Comparison of ENCODE assay signal across 11 mouse cellular contexts in the genomic region with DNA sequence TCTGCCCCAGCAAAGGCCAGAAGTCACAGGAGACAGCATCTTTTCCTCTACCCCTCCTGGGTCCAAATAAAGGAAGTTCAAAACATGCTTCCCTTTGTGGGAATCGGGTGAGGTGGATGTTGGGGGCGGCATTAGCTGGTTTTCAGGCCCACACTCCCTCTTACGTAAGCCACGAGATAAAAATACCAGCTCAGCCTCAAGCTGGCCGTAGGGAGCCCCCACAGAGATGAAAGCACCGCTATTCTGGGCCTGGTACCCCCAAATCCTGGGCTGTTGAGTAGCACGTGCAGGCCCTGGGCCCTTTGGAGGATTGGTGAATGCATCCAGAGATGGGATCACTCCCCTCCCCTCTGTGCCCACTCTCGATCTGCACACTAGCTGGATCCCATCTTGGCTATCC. TPM values are rescaled to one million over a fixed set of nuclear protein-coding genes. Genes with fewer than 3 reads are reported as not detected.
DNase-seq lines count a peak whose midpoint lies in the region; ATAC-seq and TF ChIP-seq lines count a peak whose summit lies in the region.
"Had no signal": no experiment of that assay in that cellular context is flagged by ENCODE, and none has a peak within 500 bp of the region (broad histone marks: within the 10 kb centered on the region; RNA-seq: fewer than 3 reads in every experiment).

No protein-coding gene starts in this region.

- peaks cover 47% of the 10 kb centered on the region for H3K4me1 ChIP-seq in forebrain, embryonic 13.5 days
- H3K4me1 ChIP-seq in midbrain, postnatal 0 days (ENCODE audit: insufficient read depth, low read length): peaks cover 11% of the 10 kb centered on the region; the same call in 1 of the 2 replicates

- no peak overlapping the region for H3K4me2 ChIP-seq in forebrain, embryonic 13.5 days
- H3K4me2 ChIP-seq in midbrain, postnatal 0 days (ENCODE audit: low read depth, low read length, poor library complexity, severe bottlenecking): no peak overlapping the region
- H3K4me2 ChIP-seq: heart, embryonic 13.5 days had no signal

- intact Hi-C loops in left cerebral cortex, postnatal 4 days (cut with DNase I): no loop called here

- no peak for ATAC-seq in forebrain, embryonic 13.5 days
- ATAC-seq in midbrain, postnatal 0 days (ENCODE audit: low FRiP score): no peak
- ATAC-seq: intestine, postnatal 0 days had no signal

- DNase-seq in left cerebral cortex, adult 11 months (ENCODE audit: low spot score): peak; percentile 63
- DNase-seq in left cerebral cortex, postnatal 4 days: no peak
- DNase-seq in layer of hippocampus, adult 9-10 months (ENCODE audit: low spot score): peak; percentile 35
- DNase-seq in midbrain, postnatal 0 days (ENCODE audit: low spot score): no peak
- no peak for DNase-seq in testis, postnatal 14 days (ENCODE audit: low spot score)
- no peak for DNase-seq in yolk sac, embryonic 10.5 days (ENCODE audit: low spot score)
- DNase-seq: lung, adult 18-20 months had no signal

- 57% methylated on average over 8 of the region's 8 CpGs for WGBS in forebrain, embryonic 13.5 days
- WGBS in midbrain, postnatal 0 days: 39% methylated on average over 8 of the region's 8 CpGs

- H3K9ac ChIP-seq in forebrain, embryonic 13.5 days: 0 out of 2 replicates have a peak overlapping the region, but pooled peaks have one; percentile 24
- peak overlapping the region; percentile 9; the same call in 1 of the 2 replicates for H3K9ac ChIP-seq in midbrain, postnatal 0 days (replicated peaks; ENCODE audit: low read length, poor library complexity, severe bottlenecking)
- H3K9ac ChIP-seq: heart, embryonic 13.5 days had no signal

- no peaks in the 10 kb centered on the region for H3K27me3 ChIP-seq in forebrain, embryonic 13.5 days
- H3K27me3 ChIP-seq in midbrain, postnatal 0 days (ENCODE audit: insufficient read depth, low read length): no peaks in the 10 kb centered on the region
- H3K27me3 ChIP-seq: CH12.LX; heart, embryonic 13.5 days had no signal

- no peak for TF ChIP-seq CTCF in midbrain, postnatal 0 days (IDR thresholded peaks at IDR 0.05)

- H3K27ac ChIP-seq in forebrain, embryonic 13.5 days: peak overlapping the region; percentile 66
- no peak overlapping the region for H3K27ac ChIP-seq in midbrain, postnatal 0 days (ENCODE audit: low read depth, low read length)
- H3K27ac ChIP-seq: heart, embryonic 13.5 days had no signal

- H3K36me3 ChIP-seq in forebrain, embryonic 13.5 days (ENCODE audit: poor library complexity, severe bottlenecking): peaks cover 80% of the 10 kb centered on the region
- H3K36me3 ChIP-seq in midbrain, postnatal 0 days (ENCODE audit: insufficient read depth, low read length): peaks cover 11% of the 10 kb centered on the region; the same call in 1 of the 2 replicates

- H3K4me3 ChIP-seq in forebrain, embryonic 13.5 days: no peak overlapping the region
- no peak overlapping the region for H3K4me3 ChIP-seq in midbrain, postnatal 0 days (ENCODE audit: low read depth, low read length)
- H3K4me3 ChIP-seq: heart, embryonic 13.5 days had no signal

- no peaks in the 10 kb centered on the region for H3K9me3 ChIP-seq in forebrain, embryonic 13.5 days (replicated peaks)
- H3K9me3 ChIP-seq in midbrain, postnatal 0 days (ENCODE audit: low read length): no peaks in the 10 kb centered on the region
- H3K9me3 ChIP-seq: heart, embryonic 13.5 days had no signal

RNA-seq across cellular contexts. Expression of a gene that starts 32.5 kb away (rescaled TPM):
- total RNA-seq in left cerebral cortex, postnatal 4 days (2021): 100 to 1,000 TPM; 129 to 135 TPM
- 81.0 and 89.3 TPM in 2 replicates for polyA plus RNA-seq in forebrain, embryonic 13.5 days (2015; fragmentation: Nextera tagmentation; extraction: Ambion mirVana)
- total RNA-seq in midbrain, postnatal 0 days (2014; rRNA removed): 112 and 139 TPM in 2 replicates
- polyA plus RNA-seq in midbrain, postnatal 0 days (2015; fragmentation: Nextera tagmentation; extraction: Ambion mirVana): 49.6 and 49.8 TPM in 2 replicates
- total RNA-seq: CH12.LX had no signal

Comparison
In these comparisons a context has a peak if more than half of its experiments do, and no peak if none do; other contexts are left out.
1. DNase-seq: peak in left cerebral cortex, adult 11 months (single experiment) and layer of hippocampus, adult 9-10 months (single experiment); none in left cerebral cortex, postnatal 4 days (single experiment), midbrain, postnatal 0 days (single experiment), testis, postnatal 14 days (single experiment) and yolk sac, embryonic 10.5 days (single experiment).